Mouse (Mus musculus) cortical plate, adult 2 months (tissue): ENCODE measurements around the gene Cd59b.
"Not testable (repeated sequence)": the region's sequence is repeated elsewhere in the genome, so short reads cannot be mapped to it uniquely, and the experiment has no call there.

Experiments
- CTCF ChIP-seq: fragments of 200-500 bp; IDR thresholded peaks from 2 replicates; pipeline ENCODE4 v1.5.1; 2011; ENCODE audit warnings: mild to moderate bottlenecking, control low read depth, low read length; ENCODE audit not compliant: insufficient read depth; ENCODE audit errors: extremely low read depth
- POLR2A ChIP-seq: fragments of 200-500 bp; IDR thresholded peaks from 2 replicates; pipeline ENCODE4 v1.6.1; 2011; ENCODE audit warnings: mild to moderate bottlenecking, low read length, control low read depth; ENCODE audit not compliant: insufficient read depth; ENCODE audit errors: extremely low read depth

DNA sequence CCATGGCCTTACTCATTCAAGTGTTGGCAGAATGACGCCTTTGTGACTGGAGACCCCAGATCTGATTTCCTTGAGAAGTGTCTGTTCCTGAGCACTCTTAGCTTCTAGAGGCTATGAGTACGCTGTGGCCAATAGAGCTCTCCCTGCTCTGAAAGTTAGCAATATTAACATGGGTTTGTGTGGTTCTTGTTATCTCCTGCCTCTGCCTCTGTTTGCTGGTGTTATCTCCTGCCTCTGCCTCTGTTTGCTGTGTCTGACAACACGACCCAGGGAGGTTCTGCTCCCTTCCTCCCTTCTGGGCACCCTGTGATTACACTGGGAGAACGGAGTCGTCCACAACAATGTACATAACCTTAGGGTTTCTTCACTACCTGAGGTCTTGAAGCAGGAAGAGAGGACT lies 8.6 kb downstream of the Cd59b start:
- not testable (repeated sequence) for TF ChIP-seq POLR2A, CTCF
